8 mouse cellular contexts compared by ENCODE assay signal in genomic region chr15:98108297-98109152, GRCm38 (mm10). TPM values are rescaled to one million over a fixed set of nuclear protein-coding genes. Genes with fewer than 3 reads are reported as not detected.
DNase-seq lines count a peak whose midpoint lies in the region; ATAC-seq lines count a peak whose summit lies in the region.

No protein-coding gene starts in this region.

- H3K27ac ChIP-seq in embryonic facial prominence, embryonic 10.5 days (replicated peaks): peak overlapping the region; percentile 94
- H3K27ac ChIP-seq in intestine, embryonic 16.5 days (ENCODE audit: low read length): peak overlapping the region; percentile 72

- peak overlapping the region; percentile 81 for H3K4me2 ChIP-seq in intestine, embryonic 16.5 days (ENCODE audit: low read depth, low read length)

- H3K36me3 ChIP-seq in embryonic facial prominence, embryonic 10.5 days (replicated peaks): peaks cover 14% of the 10 kb centered on the region
- H3K36me3 ChIP-seq in intestine, embryonic 16.5 days (ENCODE audit: control insufficient read depth, insufficient read depth, low read length): no peaks in the 10 kb centered on the region

- intact Hi-C loops in left cerebral cortex, postnatal 25 days (cut with DNase I): loop anchor here (2.0 kb wide), 2 partner anchors 16 to 34 kb away; partner anchors contain the start of genes Pfkm and Senp1

- DNase-seq in adrenal gland, postnatal 14 days: peak; percentile 92
- peak; percentile 90 for DNase-seq in embryonic facial prominence, embryonic 10.5 days (ENCODE audit: low spot score)
- peak; percentile 46 for DNase-seq in gonadal fat pad, adult 2 months (ENCODE audit: low read depth)
- DNase-seq in left cerebral cortex, postnatal 25 days (ENCODE audit: low spot score in 2 of 2): peak; percentile 85 to 96
- DNase-seq in mesoderm, embryonic 11.5 days (ENCODE audit: low read depth, low spot score): peak; percentile 87
- peak; percentile 77 for DNase-seq in right cerebral cortex, postnatal 4 days
- DNase-seq in yolk sac, embryonic 10.5 days (ENCODE audit: low spot score): peak; percentile 91

- ATAC-seq in intestine, embryonic 16.5 days: peak; percentile 92

- WGBS in embryonic facial prominence, embryonic 10.5 days: 4% methylated on average over 37 of the region's 37 CpGs
- 3% methylated on average over 36 of the region's 37 CpGs for WGBS in intestine, embryonic 16.5 days

- H3K27me3 ChIP-seq in embryonic facial prominence, embryonic 10.5 days (replicated peaks; ENCODE audit: low read depth, poor library complexity, severe bottlenecking): no peaks in the 10 kb centered on the region
- H3K27me3 ChIP-seq in intestine, embryonic 16.5 days (replicated peaks; ENCODE audit: control insufficient read depth, insufficient read depth, low read length): no peaks in the 10 kb centered on the region

- H3K9ac ChIP-seq in intestine, embryonic 16.5 days (ENCODE audit: low read depth, low read length): peak overlapping the region; percentile 84

- H3K9me3 ChIP-seq in embryonic facial prominence, embryonic 10.5 days: no peaks in the 10 kb centered on the region
- H3K9me3 ChIP-seq in intestine, embryonic 16.5 days (ENCODE audit: control insufficient read depth, low read length): no peaks in the 10 kb centered on the region

- H3K4me3 ChIP-seq in embryonic facial prominence, embryonic 10.5 days: peak overlapping the region; percentile 83
- H3K4me3 ChIP-seq in intestine, embryonic 16.5 days (ENCODE audit: low read length): peak overlapping the region; percentile 65

- H3K4me1 ChIP-seq in embryonic facial prominence, embryonic 10.5 days: peaks cover 24% of the 10 kb centered on the region
- H3K4me1 ChIP-seq in intestine, embryonic 16.5 days (ENCODE audit: control insufficient read depth, insufficient read depth, low read length): peaks cover 14% of the 10 kb centered on the region

RNA-seq across cellular contexts. Expression of gene Senp1, which starts 15.0 kb away (rescaled TPM):
- 17.6 and 21.1 TPM in 2 replicates for total RNA-seq in adrenal gland, postnatal 14 days (2021)
- 46.6 and 47.3 TPM in 2 replicates for polyA plus RNA-seq in embryonic facial prominence, embryonic 10.5 days (2016; fragmentation: Nextera tagmentation; extraction: Ambion mirVana)
- polyA plus RNA-seq in gonadal fat pad, adult 2 months (2012; rRNA removed): 10.8 and 13.5 TPM in 2 replicates
- polyA plus RNA-seq in intestine, embryonic 16.5 days (2015; fragmentation: Nextera tagmentation; extraction: Ambion mirVana): 18.0 and 20.2 TPM in 2 replicates
- 10 to 100 TPM in 1 of 2 experiments, 1 to 10 TPM in 1; 9.6 to 12.5 TPM for total RNA-seq in left cerebral cortex, postnatal 25 days (2021)

RNA-seq across cellular contexts. Expression of gene Pfkm, which starts 16.1 kb away (rescaled TPM):
- 66.1 and 72.0 TPM in 2 replicates for total RNA-seq in adrenal gland, postnatal 14 days (2021)
- 36.6 and 39.8 TPM in 2 replicates for polyA plus RNA-seq in embryonic facial prominence, embryonic 10.5 days (2016; fragmentation: Nextera tagmentation; extraction: Ambion mirVana)
- polyA plus RNA-seq in gonadal fat pad, adult 2 months (2012; rRNA removed): 24.0 and 24.4 TPM in 2 replicates
- 30.5 and 31.7 TPM in 2 replicates for polyA plus RNA-seq in intestine, embryonic 16.5 days (2015; fragmentation: Nextera tagmentation; extraction: Ambion mirVana)
- total RNA-seq in left cerebral cortex, postnatal 25 days (2021): 100 to 1,000 TPM; 398 to 408 TPM

RNA-seq across cellular contexts. Expression of gene Asb8, which starts 56.9 kb away (rescaled TPM):
- total RNA-seq in adrenal gland, postnatal 14 days (2021): 40.1 and 45.2 TPM in 2 replicates
- polyA plus RNA-seq in embryonic facial prominence, embryonic 10.5 days (2016; fragmentation: Nextera tagmentation; extraction: Ambion mirVana): 38.0 and 43.2 TPM in 2 replicates
- polyA plus RNA-seq in gonadal fat pad, adult 2 months (2012; rRNA removed): 39.8 and 46.3 TPM in 2 replicates
- polyA plus RNA-seq in intestine, embryonic 16.5 days (2015; fragmentation: Nextera tagmentation; extraction: Ambion mirVana): 52.7 and 54.9 TPM in 2 replicates
- 10 to 100 TPM; 46.5 to 48.0 TPM for total RNA-seq in left cerebral cortex, postnatal 25 days (2021)

RNA-seq across cellular contexts. Expression of gene Ccdc184, which starts 58.4 kb away (rescaled TPM):
- 0.70 and 0.94 TPM in 2 replicates for total RNA-seq in adrenal gland, postnatal 14 days (2021)
- polyA plus RNA-seq in embryonic facial prominence, embryonic 10.5 days (2016; fragmentation: Nextera tagmentation; extraction: Ambion mirVana): 2.1 and 2.5 TPM in 2 replicates
- polyA plus RNA-seq in gonadal fat pad, adult 2 months (2012; rRNA removed): 1.1 and 1.5 TPM in 2 replicates
- 1.4 and 1.7 TPM in 2 replicates for polyA plus RNA-seq in intestine, embryonic 16.5 days (2015; fragmentation: Nextera tagmentation; extraction: Ambion mirVana)
- 10 to 100 TPM; 18.8 to 21.1 TPM for total RNA-seq in left cerebral cortex, postnatal 25 days (2021)

Comparison
In these comparisons a context has a peak if more than half of its experiments do, and no peak if none do; other contexts are left out.
1. Peak in every context shown above with its lines: DNase-seq, ATAC-seq, H3K4me3 ChIP-seq and H3K27ac ChIP-seq.